ENCODE assay signal across 9 mouse cellular contexts in genomic region chr10:84392027-84392722, GRCm38 (mm10). TPM values are rescaled to one million over a fixed set of nuclear protein-coding genes. Genes with fewer than 3 reads are reported as not detected.
DNase-seq lines count a peak whose midpoint lies in the region; ATAC-seq and TF ChIP-seq lines count a peak whose summit lies in the region.
"Had no signal": no experiment of that assay in that cellular context is flagged by ENCODE, and none has a peak within 500 bp of the region (broad histone marks: within the 10 kb centered on the region; RNA-seq: fewer than 3 reads in every experiment).

No protein-coding gene starts in this region.

- no peak overlapping the region for H3K4me3 ChIP-seq in heart, adult 2 months
- H3K4me3 ChIP-seq in embryonic facial prominence, embryonic 14.5 days (ENCODE audit: low read depth, low read length), result no peak overlapping the region
- no peak overlapping the region for H3K4me3 ChIP-seq in limb, embryonic 14.5 days (replicated peaks; ENCODE audit: low read length)
- H3K4me3 ChIP-seq in neural tube, embryonic 15.5 days (replicated peaks), result no peak overlapping the region
- H3K4me3 ChIP-seq: liver, embryonic 13.5 days had no signal

- peaks cover 13% of the 10 kb centered on the region for H3K36me3 ChIP-seq in heart, adult 2 months (ENCODE audit: control insufficient read depth, insufficient read depth, low read length)
- peaks cover 8% of the 10 kb centered on the region; the same call in 1 of the 2 replicates for H3K36me3 ChIP-seq in embryonic facial prominence, embryonic 14.5 days (ENCODE audit: control insufficient read depth, insufficient read depth, low read length)
- H3K36me3 ChIP-seq in limb, embryonic 14.5 days (ENCODE audit: control insufficient read depth, insufficient read depth, low read length), result peaks cover 16% of the 10 kb centered on the region
- H3K36me3 ChIP-seq in neural tube, embryonic 15.5 days, result no peaks in the 10 kb centered on the region
- H3K36me3 ChIP-seq: liver, embryonic 13.5 days had no signal

- peak overlapping the region; percentile 34 for H3K4me2 ChIP-seq in embryonic facial prominence, embryonic 14.5 days (ENCODE audit: low read depth, low read length)
- H3K4me2 ChIP-seq in limb, embryonic 14.5 days (replicated peaks; ENCODE audit: low read depth, low read length, severe bottlenecking), result 0 out of 2 replicates have a peak overlapping the region, but pooled peaks have one; percentile 16
- H3K4me2 ChIP-seq in neural tube, embryonic 15.5 days, result peak overlapping the region; percentile 35
- H3K4me2 ChIP-seq: liver, embryonic 13.5 days had no signal

- no peaks in the 10 kb centered on the region for H3K27me3 ChIP-seq in heart, adult 2 months (ENCODE audit: control insufficient read depth, insufficient read depth, low read length)
- H3K27me3 ChIP-seq in embryonic facial prominence, embryonic 14.5 days (replicated peaks; ENCODE audit: control insufficient read depth, insufficient read depth, low read length), result no peaks in the 10 kb centered on the region
- no peaks in the 10 kb centered on the region for H3K27me3 ChIP-seq in limb, embryonic 14.5 days (ENCODE audit: control insufficient read depth, insufficient read depth, low read length)
- no peaks in the 10 kb centered on the region for H3K27me3 ChIP-seq in neural tube, embryonic 15.5 days (replicated peaks)

- TF ChIP-seq EP300 in heart, adult 2 months (IDR thresholded peaks at IDR 0.05; ENCODE audit: insufficient read depth, low read depth, low read length), result no peak

- DNase-seq in heart, adult 2 months, result no peak
- no peak for DNase-seq in heart, adult 9 months (ENCODE audit: low spot score in 2 of 2)
- peak; percentile 81 for DNase-seq in 3T3-L1 (ENCODE audit: low read depth, low spot score)
- no peak for DNase-seq in embryonic facial prominence, embryonic 14.5 days (ENCODE audit: low spot score)
- peak; percentile 34 for DNase-seq in limb, embryonic 14.5 days (ENCODE audit: low spot score)
- no peak for DNase-seq in testis, postnatal 10 days (ENCODE audit: low spot score)
- no peak for DNase-seq in cerebellum, adult 11 months
- DNase-seq: liver, embryonic 13.5 days had no signal

- TF ChIP-seq POLR2A in heart, adult 2 months (IDR thresholded peaks at IDR 0.05; ENCODE audit: insufficient read depth, low read depth, low read length), result no peak
- no peak for TF ChIP-seq POLR2A in limb, embryonic 14.5 days (IDR thresholded peaks at IDR 0.05; ENCODE audit: borderline replicate concordance, extremely low read depth, insufficient read depth, insufficient read length)

- WGBS in heart, adult 2 months, result 49% methylated on average over 14 of the region's 14 CpGs
- 18% methylated on average over 14 of the region's 14 CpGs for WGBS in embryonic facial prominence, embryonic 14.5 days
- WGBS in limb, embryonic 14.5 days, result 16% methylated on average over 14 of the region's 14 CpGs
- WGBS in neural tube, embryonic 15.5 days, result 17% methylated on average over 14 of the region's 14 CpGs

- intact Hi-C loops in heart, adult 2 months (cut with DNase I), result no loop called here

- H3K27ac ChIP-seq in heart, adult 2 months, result no peak overlapping the region; the same call in 1 of the 2 replicates
- peak overlapping the region; percentile 41; the same call in 1 of the 2 replicates for H3K27ac ChIP-seq in embryonic facial prominence, embryonic 14.5 days (replicated peaks; ENCODE audit: low read depth, low read length)
- no peak overlapping the region for H3K27ac ChIP-seq in limb, embryonic 14.5 days (replicated peaks; ENCODE audit: low read depth, low read length)
- peak overlapping the region; percentile 18; the same call in 1 of the 2 replicates for H3K27ac ChIP-seq in neural tube, embryonic 15.5 days (replicated peaks)
- H3K27ac ChIP-seq: liver, embryonic 13.5 days had no signal

- H3K9ac ChIP-seq in heart, adult 2 months (ENCODE audit: low read depth, low read length), result no peak overlapping the region
- no peak overlapping the region for H3K9ac ChIP-seq in embryonic facial prominence, embryonic 14.5 days (ENCODE audit: low read depth, low read length)
- no peak overlapping the region for H3K9ac ChIP-seq in limb, embryonic 14.5 days (ENCODE audit: low read depth, low read length, severe bottlenecking)
- no peak overlapping the region for H3K9ac ChIP-seq in neural tube, embryonic 15.5 days (replicated peaks)
- H3K9ac ChIP-seq: liver, embryonic 13.5 days had no signal

- no peaks in the 10 kb centered on the region for H3K79me2 ChIP-seq in heart, adult 2 months (replicated peaks; ENCODE audit: control insufficient read depth, insufficient read depth, low read length)

- H3K9me3 ChIP-seq in embryonic facial prominence, embryonic 14.5 days (ENCODE audit: control insufficient read depth, low read length), result no peaks in the 10 kb centered on the region
- no peaks in the 10 kb centered on the region for H3K9me3 ChIP-seq in limb, embryonic 14.5 days (ENCODE audit: control insufficient read depth, low read length)
- no peaks in the 10 kb centered on the region for H3K9me3 ChIP-seq in neural tube, embryonic 15.5 days (replicated peaks)
- H3K9me3 ChIP-seq: liver, embryonic 13.5 days had no signal

- H3K4me1 ChIP-seq in heart, adult 2 months (ENCODE audit: control insufficient read depth, insufficient read depth, low read length), result peaks cover 36% of the 10 kb centered on the region
- H3K4me1 ChIP-seq in embryonic facial prominence, embryonic 14.5 days (ENCODE audit: control insufficient read depth, insufficient read depth, low read length), result peaks cover 33% of the 10 kb centered on the region
- peaks cover 31% of the 10 kb centered on the region for H3K4me1 ChIP-seq in limb, embryonic 14.5 days (ENCODE audit: control insufficient read depth, insufficient read depth, low read length)
- H3K4me1 ChIP-seq in neural tube, embryonic 15.5 days, result peaks cover 59% of the 10 kb centered on the region

- TF ChIP-seq CTCF in heart, adult 2 months (IDR thresholded peaks at IDR 0.05), result peak; percentile 41

- ATAC-seq in embryonic facial prominence, embryonic 14.5 days (ENCODE audit: low read depth), result no peak
- ATAC-seq in limb, embryonic 14.5 days (ENCODE audit: low FRiP score, low read depth), result no peak
- ATAC-seq in neural tube, embryonic 15.5 days (ENCODE audit: low FRiP score), result no peak

RNA-seq across cellular contexts. Expression of gene Nuak1, which starts 48.2 kb away (rescaled TPM):
- total RNA-seq in heart, adult 2 months (2021), result 10 to 100 TPM; 27.0 to 29.0 TPM
- polyA plus RNA-seq in heart, adult 2 months (2012; rRNA removed), result 15.3 and 32.0 TPM in 2 replicates
- 3.3 and 3.7 TPM in 2 replicates for polyA plus RNA-seq in embryonic facial prominence, embryonic 14.5 days (2014; fragmentation: Nextera tagmentation; extraction: Ambion mirVana)
- 19.6 and 27.4 TPM in 2 replicates for polyA plus RNA-seq in limb, embryonic 14.5 days (2012; rRNA removed)
- 3.3 and 3.7 TPM in 2 replicates for polyA plus RNA-seq in limb, embryonic 14.5 days (2014; fragmentation: Nextera tagmentation; extraction: Ambion mirVana)
- 4.1 and 4.8 TPM in 2 replicates for polyA plus RNA-seq in neural tube, embryonic 15.5 days (2015; fragmentation: Nextera tagmentation; extraction: Ambion mirVana)

Comparison
In these comparisons a context has a peak if more than half of its experiments do, and no peak if none do; other contexts are left out.
1. DNase-seq: peak in 3T3-L1 (single experiment) and limb, embryonic 14.5 days (single experiment); none in heart, adult 2 months (0 of 2), heart, adult 9 months (0 of 2), embryonic facial prominence, embryonic 14.5 days (single experiment), testis, postnatal 10 days (single experiment) and cerebellum, adult 11 months (single experiment).
2. H3K27ac ChIP-seq: peak in embryonic facial prominence, embryonic 14.5 days (single experiment) and neural tube, embryonic 15.5 days (single experiment); none in heart, adult 2 months (single experiment) and limb, embryonic 14.5 days (single experiment).
3. Peak in every context shown above with its lines, with median percentiles within 50 percentile points of each other: H3K4me2 ChIP-seq.